Mouse (Mus musculus): Measurements from ENCODE around the gene Meis2. TPM values are rescaled to one million over a fixed set of nuclear protein-coding genes. Genes with fewer than 3 reads are reported as not detected.

The Meis2 gene
- polyA plus RNA-seq, 1 experiment from 2014 or later: 1.4 TPM

GRCm38 (mm10) chr2:115893113-115893512 is 172.5 kb downstream of the Meis2 start:
- Histone ChIP-seq H3K9ac (no peak overlapping the region), H3K27me3 (no peaks in the 10 kb centered on the region), H3K4me1 (replicated peaks) (0 out of 2 replicates have a peak, but pooled peaks cover 10% of the 10 kb centered on the region), H3K36me3 (replicated peaks) (no peaks in the 10 kb centered on the region), H3K27ac (replicated peaks) (no peak overlapping the region), H3K4me2 (no peak overlapping the region), H3K4me3 (replicated peaks) (no peak overlapping the region), H3K9me3 (replicated peaks) (no peaks in the 10 kb centered on the region)
- ATAC-seq (ENCODE audit: insufficient read depth): no peak
- 73% methylated on average over 6 of the region's 6 CpGs for WGBS (ENCODE audit: insufficient replicate concordance)

- Histone ChIP-seq H3K27ac (replicated peaks) (no peak overlapping the region), H3K36me3 (replicated peaks) (no peaks in the 10 kb centered on the region), H3K9me3 (replicated peaks) (no peaks in the 10 kb centered on the region), H3K9ac (no peak overlapping the region), H3K27me3 (no peaks in the 10 kb centered on the region), H3K4me3 (replicated peaks) (no peak overlapping the region), H3K4me2 (no peak overlapping the region), H3K4me1 (replicated peaks) (0 out of 2 replicates have a peak, but pooled peaks cover 10% of the 10 kb centered on the region)
- 42% methylated on average over 2 of the region's 2 CpGs for WGBS (ENCODE audit: insufficient replicate concordance)
- no peak for ATAC-seq (ENCODE audit: insufficient read depth)
Observed at GRCm38 (mm10) chr2:115890715-115891114, 174.9 kb downstream of the Meis2 start.

- no peak overlapping the region for H3K9ac ChIP-seq
- H3K27me3 ChIP-seq: no peaks in the 10 kb centered on the region
- 0 out of 2 replicates have a peak, but pooled peaks cover 10% of the 10 kb centered on the region for H3K4me1 ChIP-seq (replicated peaks)
- H3K27ac ChIP-seq (replicated peaks): no peak overlapping the region
- 29% methylated on average over 3 of the region's 3 CpGs for WGBS (ENCODE audit: insufficient replicate concordance)
- no peak overlapping the region for H3K4me2 ChIP-seq
- ATAC-seq (ENCODE audit: insufficient read depth): no peak
- H3K9me3 ChIP-seq (replicated peaks): no peaks in the 10 kb centered on the region
- H3K36me3 ChIP-seq (replicated peaks): no peaks in the 10 kb centered on the region
- H3K4me3 ChIP-seq (replicated peaks): no peak overlapping the region
Observed at GRCm38 (mm10) chr2:115890030-115890429, 175.6 kb downstream of the Meis2 start.

GRCm38 (mm10) chr2:115889212-115889611 is 176.4 kb downstream of the Meis2 start:
- 0 out of 2 replicates have a peak, but pooled peaks cover 10% of the 10 kb centered on the region for H3K4me1 ChIP-seq (replicated peaks)
- H3K4me2 ChIP-seq: no peak overlapping the region
- H3K36me3 ChIP-seq (replicated peaks): no peaks in the 10 kb centered on the region
- H3K9ac ChIP-seq: no peak overlapping the region
- no peak for ATAC-seq (ENCODE audit: insufficient read depth)
- no peaks in the 10 kb centered on the region for H3K27me3 ChIP-seq
- H3K9me3 ChIP-seq (replicated peaks): no peaks in the 10 kb centered on the region
- whole genome bisulfite sequencing (ENCODE audit: insufficient replicate concordance): 63% methylated on average over 4 of the region's 4 CpGs
- no peak overlapping the region for H3K27ac ChIP-seq (replicated peaks)
- H3K4me3 ChIP-seq (replicated peaks): no peak overlapping the region

- Histone ChIP-seq H3K4me3 (replicated peaks) (no peak overlapping the region), H3K9me3 (replicated peaks) (no peaks in the 10 kb centered on the region), H3K36me3 (replicated peaks) (no peaks in the 10 kb centered on the region), H3K4me2 (no peak overlapping the region), H3K4me1 (replicated peaks) (0 out of 2 replicates have a peak, but pooled peaks cover 10% of the 10 kb centered on the region), H3K27ac (replicated peaks) (no peak overlapping the region), H3K27me3 (no peaks in the 10 kb centered on the region), H3K9ac (no peak overlapping the region)
- no peak for ATAC-seq (ENCODE audit: insufficient read depth)
- 40% methylated on average over 5 of the region's 5 CpGs for WGBS (ENCODE audit: insufficient replicate concordance)
Observed at GRCm38 (mm10) chr2:115888336-115889077, 177.1 kb downstream of the Meis2 start.

GRCm38 (mm10) chr2:115887631-115888030 is 178.0 kb downstream of the Meis2 start:
- H3K36me3 ChIP-seq (replicated peaks): no peaks in the 10 kb centered on the region
- no peak overlapping the region for H3K4me2 ChIP-seq
- H3K9me3 ChIP-seq (replicated peaks): no peaks in the 10 kb centered on the region
- 44% methylated on average over 1 of the region's 1 CpGs for WGBS (ENCODE audit: insufficient replicate concordance)
- no peak overlapping the region for H3K27ac ChIP-seq (replicated peaks)
- 0 out of 2 replicates have a peak, but pooled peaks cover 10% of the 10 kb centered on the region for H3K4me1 ChIP-seq (replicated peaks)
- no peak overlapping the region for H3K4me3 ChIP-seq (replicated peaks)
- no peak for ATAC-seq (ENCODE audit: insufficient read depth)
- no peak overlapping the region for H3K9ac ChIP-seq
- no peaks in the 10 kb centered on the region for H3K27me3 ChIP-seq

- Histone ChIP-seq H3K4me2 (no peak overlapping the region), H3K4me3 (replicated peaks) (no peak overlapping the region)
- 68% methylated on average over 9 of the region's 9 CpGs for WGBS (ENCODE audit: insufficient replicate concordance)
Observed at GRCm38 (mm10) chr2:115884184-115884583, 181.5 kb downstream of the Meis2 start.

GRCm38 (mm10) chr2:115883520-115883919 is 182.1 kb downstream of the Meis2 start:
- Histone ChIP-seq H3K4me1 (replicated peaks) (0 out of 2 replicates have a peak, but pooled peaks cover 2% of the 10 kb centered on the region), H3K4me3 (replicated peaks) (no peak overlapping the region), H3K36me3 (replicated peaks) (no peaks in the 10 kb centered on the region), H3K4me2 (no peak overlapping the region), H3K27ac (replicated peaks) (no peak overlapping the region), H3K9me3 (replicated peaks) (no peaks in the 10 kb centered on the region), H3K9ac (no peak overlapping the region), H3K27me3 (no peaks in the 10 kb centered on the region)
- WGBS (ENCODE audit: insufficient replicate concordance): 61% methylated on average over 10 of the region's 10 CpGs
- no peak for ATAC-seq (ENCODE audit: insufficient read depth)

More at GRCm38 (mm10) chr2:115884184-115884583, 181.5 kb downstream of the Meis2 start:
- Histone ChIP-seq H3K27me3 (no peaks in the 10 kb centered on the region), H3K9me3 (replicated peaks) (no peaks in the 10 kb centered on the region), H3K9ac (no peak overlapping the region), H3K27ac (replicated peaks) (no peak overlapping the region), H3K4me1 (replicated peaks) (0 out of 2 replicates have a peak, but pooled peaks cover 9% of the 10 kb centered on the region), H3K36me3 (replicated peaks) (no peaks in the 10 kb centered on the region)
- ATAC-seq (ENCODE audit: insufficient read depth): no peak

GRCm38 (mm10) chr2:115875802-115876531 is 189.7 kb downstream of the Meis2 start:
- 49% methylated on average over 8 of the region's 8 CpGs for WGBS (ENCODE audit: insufficient replicate concordance)

GRCm38 (mm10) chr2:115872851-115873250 is 192.8 kb downstream of the Meis2 start:
- Histone ChIP-seq H3K27me3 (no peaks in the 10 kb centered on the region), H3K4me1 (replicated peaks) (no peaks in the 10 kb centered on the region), H3K9me3 (replicated peaks) (no peaks in the 10 kb centered on the region), H3K36me3 (replicated peaks) (no peaks in the 10 kb centered on the region), H3K9ac (no peak overlapping the region), H3K27ac (replicated peaks) (no peak overlapping the region), H3K4me2 (no peak overlapping the region), H3K4me3 (replicated peaks) (no peak overlapping the region)
- 63% methylated on average over 2 of the region's 2 CpGs for WGBS (ENCODE audit: insufficient replicate concordance)
- no peak for ATAC-seq (ENCODE audit: insufficient read depth)

More at GRCm38 (mm10) chr2:115875802-115876531, 189.7 kb downstream of the Meis2 start:
- Histone ChIP-seq H3K9ac (no peak overlapping the region), H3K27ac (replicated peaks) (no peak overlapping the region), H3K36me3 (replicated peaks) (no peaks in the 10 kb centered on the region), H3K4me3 (replicated peaks) (no peak overlapping the region), H3K27me3 (no peaks in the 10 kb centered on the region), H3K9me3 (replicated peaks) (no peaks in the 10 kb centered on the region), H3K4me2 (no peak overlapping the region), H3K4me1 (replicated peaks) (no peaks in the 10 kb centered on the region)
- no peak for ATAC-seq (ENCODE audit: insufficient read depth)

GRCm38 (mm10) chr2:115869966-115870365 is 195.7 kb downstream of the Meis2 start:
- 31% methylated on average over 2 of the region's 2 CpGs for WGBS (ENCODE audit: insufficient replicate concordance)
- H3K4me1 ChIP-seq (replicated peaks): no peaks in the 10 kb centered on the region
- H3K36me3 ChIP-seq (replicated peaks): no peaks in the 10 kb centered on the region
- H3K4me2 ChIP-seq: no peak overlapping the region
- ATAC-seq (ENCODE audit: insufficient read depth): no peak
- no peaks in the 10 kb centered on the region for H3K27me3 ChIP-seq
- no peak overlapping the region for H3K4me3 ChIP-seq (replicated peaks)
- H3K9ac ChIP-seq: no peak overlapping the region
- no peak overlapping the region for H3K27ac ChIP-seq (replicated peaks)
- no peaks in the 10 kb centered on the region for H3K9me3 ChIP-seq (replicated peaks)
